Mouse (Mus musculus) splenic B cell, adult 2 months (primary cell): ENCODE results near the gene Bpifa1.
"Not testable (repeated sequence)": the region's sequence is repeated elsewhere in the genome, so short reads cannot be mapped to it uniquely, and the experiment has no call there.

ENCODE experiments used
- DNase-seq: peaks from one replicate; pipeline ENCODE4 v3.0.0-alpha.2; 2011; ENCODE audit warnings: low read depth, low spot score
- H3K27me3 ChIP-seq: 2 replicates; pipeline ENCODE4 v1.6.1; 2012; ENCODE audit warnings: mild to moderate bottlenecking, low read length, moderate library complexity, mixed read lengths; ENCODE audit not compliant: control insufficient read depth, poor library complexity, insufficient read depth, severe bottlenecking
- H3K36me3 ChIP-seq: 2 replicates; pipeline ENCODE4 v1.6.1; 2012; ENCODE audit warnings: mild to moderate bottlenecking, low read length, moderate library complexity, mixed read lengths; ENCODE audit not compliant: control insufficient read depth, poor library complexity, insufficient read depth, severe bottlenecking

Gene Bpifa1

GRCm38 (mm10) chr2:154142580-154142979, at the start of gene Bpifa1:
Gene Bpifa1, plus strand, starts transcription at chr2:154142880.
- DNase-seq = no peak
- H3K27me3 ChIP-seq = no peaks in the 10 kb centered on the region
- H3K36me3 ChIP-seq = no peaks in the 10 kb centered on the region

- H3K36me3 ChIP-seq = no peaks in the 10 kb centered on the region
- no peak for DNase-seq
- H3K27me3 ChIP-seq = no peaks in the 10 kb centered on the region
Measured at GRCm38 (mm10) chr2:154097734-154098133, 44.9 kb upstream of the Bpifa1 start.

DNA sequence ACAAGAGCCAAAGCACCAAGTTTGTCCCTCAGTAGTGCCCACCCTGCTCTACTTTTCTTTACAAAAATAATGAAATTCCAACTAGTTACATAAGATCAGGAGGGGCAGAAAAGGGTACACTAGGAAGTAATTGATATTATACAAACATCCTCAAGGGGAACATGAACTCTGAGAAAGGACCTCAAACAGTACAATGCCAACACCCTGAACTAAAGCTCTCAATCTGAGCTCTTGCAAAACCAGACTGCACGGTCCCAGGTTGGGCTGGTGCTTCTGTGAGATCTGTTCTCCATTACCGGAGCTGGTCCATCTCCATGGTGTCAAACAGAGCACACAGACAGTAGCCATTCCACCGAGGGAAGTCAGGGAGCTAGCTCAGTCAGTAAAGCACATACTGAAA, 25.3 kb upstream of the Bpifa1 start:
- Histone ChIP-seq H3K27me3 (no peaks in the 10 kb centered on the region), H3K36me3 (no peaks in the 10 kb centered on the region)
- DNase-seq = no peak

- Histone ChIP-seq H3K36me3 (no peaks in the 10 kb centered on the region), H3K27me3 (no peaks in the 10 kb centered on the region)
- DNase-seq = no peak
Measured at GRCm38 (mm10) chr2:154130120-154130519, 12.6 kb upstream of the Bpifa1 start, which contains the start of gene Bpifa3. Gene Bpifa3, plus strand, starts transcription at chr2:154130336.

GRCm38 (mm10) chr2:154143735-154144134, 1.1 kb downstream of the Bpifa1 start:
- no peaks in the 10 kb centered on the region for H3K27me3 ChIP-seq
- DNase-seq = no peak
- no peaks in the 10 kb centered on the region for H3K36me3 ChIP-seq

DNA sequence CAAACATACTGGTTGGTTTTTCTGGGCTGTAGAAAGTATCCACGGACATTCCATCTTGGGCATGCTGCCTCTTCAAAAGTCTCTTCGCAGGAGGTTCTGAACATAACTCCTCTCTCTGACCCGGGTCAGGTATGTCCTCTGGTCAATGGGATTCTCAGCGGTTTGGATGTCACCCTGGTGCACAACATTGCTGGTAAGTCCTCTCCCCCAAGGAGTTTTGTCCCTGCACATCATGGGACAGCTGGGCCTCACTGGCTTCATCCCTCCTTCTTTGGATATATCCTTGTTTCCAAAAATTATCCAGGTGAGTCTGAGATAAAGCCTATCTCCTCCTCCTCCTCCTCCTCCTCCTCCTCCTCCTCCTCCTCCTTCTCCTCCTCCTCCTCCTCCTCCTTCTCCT, 4.8 kb downstream of the Bpifa1 start:
- no peak for DNase-seq
- H3K27me3 ChIP-seq = no peaks in the 10 kb centered on the region

DNA sequence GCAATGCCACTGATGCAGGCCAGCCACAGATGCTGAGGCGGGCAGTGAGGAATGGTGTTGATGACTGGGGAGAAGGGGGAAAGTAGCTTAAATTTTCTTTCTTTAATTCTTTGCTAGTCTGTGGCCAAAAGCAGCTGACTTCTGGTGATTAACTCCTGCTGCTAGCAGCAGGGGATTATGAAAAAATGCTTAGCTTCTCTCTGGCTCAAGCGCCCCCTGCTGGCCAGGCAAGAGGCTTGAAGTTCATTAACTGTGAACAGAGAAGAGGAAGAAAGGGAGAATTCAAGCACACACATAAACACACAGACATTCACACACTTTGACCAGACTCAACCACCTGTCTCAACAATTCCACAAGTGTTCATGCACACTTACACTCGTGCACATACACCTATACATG, 15.8 kb downstream of the Bpifa1 start:
- Histone ChIP-seq H3K27me3 (no peaks in the 10 kb centered on the region), H3K36me3 (no peaks in the 10 kb centered on the region)
- peak; percentile 25 for DNase-seq

More for the DNA sequence above, 4.8 kb downstream of the Bpifa1 start:
- no peaks in the 10 kb centered on the region for H3K36me3 ChIP-seq

GRCm38 (mm10) chr2:154162307-154162706, 19.6 kb downstream of the Bpifa1 start, which contains the start of gene Bpifa5:
Gene Bpifa5, plus strand, starts transcription at chr2:154162607.
- H3K27me3 ChIP-seq = no peaks in the 10 kb centered on the region
- DNase-seq = no peak
- no peaks in the 10 kb centered on the region for H3K36me3 ChIP-seq

DNA sequence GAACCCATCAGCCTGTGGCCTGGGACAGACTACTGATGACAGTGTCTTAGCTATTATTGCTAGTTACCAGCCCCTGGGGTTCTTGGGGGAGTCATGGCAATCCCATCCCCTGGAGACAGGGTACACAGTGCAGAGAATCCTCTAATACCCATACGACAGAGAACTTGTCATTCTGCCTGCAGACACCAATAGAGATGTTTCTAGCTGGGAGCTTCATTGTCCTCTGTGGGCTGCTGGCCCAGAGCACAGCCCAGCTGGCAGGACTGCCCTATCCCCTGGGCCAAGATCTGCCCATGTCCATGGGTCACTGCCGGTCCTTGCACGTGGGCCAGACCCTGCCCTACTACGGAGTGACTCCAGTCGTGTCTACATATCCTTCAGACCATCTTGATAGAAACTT, 20.6 kb downstream of the Bpifa1 start:
- H3K36me3 ChIP-seq = no peaks in the 10 kb centered on the region
- no peaks in the 10 kb centered on the region for H3K27me3 ChIP-seq
- no peak for DNase-seq

DNA sequence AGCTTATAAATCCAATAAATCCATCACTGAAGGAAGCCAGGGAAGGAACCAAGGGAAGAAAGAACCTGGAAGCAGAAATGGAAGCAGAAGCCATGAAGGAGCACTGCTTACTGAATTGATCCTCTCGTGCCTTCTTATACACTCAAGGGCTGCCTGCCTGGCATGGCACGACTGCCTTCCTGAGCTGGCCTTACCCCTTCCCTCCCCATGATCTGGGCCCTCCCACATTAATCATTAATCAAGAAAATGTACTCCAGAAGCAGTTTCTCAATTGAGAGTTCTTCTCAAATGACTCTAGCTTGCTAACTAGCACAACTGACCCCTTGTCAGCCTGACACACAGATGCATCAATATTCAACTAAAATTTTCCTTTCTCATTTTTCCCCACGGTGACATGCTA, 26.5 kb downstream of the Bpifa1 start:
- no peak for DNase-seq
- H3K27me3 ChIP-seq = no peaks in the 10 kb centered on the region
- H3K36me3 ChIP-seq = no peaks in the 10 kb centered on the region

DNA sequence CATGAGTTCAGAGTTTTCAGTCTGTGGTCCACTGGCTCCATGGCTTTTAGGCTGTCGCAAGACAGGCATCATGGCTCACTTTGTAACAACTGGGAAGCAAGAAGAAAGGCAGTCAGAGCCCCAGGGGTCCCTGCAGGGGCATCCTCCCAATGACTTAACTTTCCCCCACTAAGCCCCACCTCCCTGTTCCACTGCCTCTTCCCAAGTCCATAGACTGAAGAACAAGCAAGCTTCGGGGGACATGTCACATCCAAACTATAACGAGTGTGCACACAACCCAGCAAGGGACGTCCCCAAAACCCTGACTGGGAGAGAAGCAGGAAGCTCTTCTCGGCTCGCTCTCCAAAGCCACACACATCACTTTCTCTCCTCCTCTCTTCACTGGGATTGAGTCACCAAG, 28.9 kb downstream of the Bpifa1 start:
- H3K27me3 ChIP-seq = no peaks in the 10 kb centered on the region
- no peak for DNase-seq
- H3K36me3 ChIP-seq = no peaks in the 10 kb centered on the region

DNA sequence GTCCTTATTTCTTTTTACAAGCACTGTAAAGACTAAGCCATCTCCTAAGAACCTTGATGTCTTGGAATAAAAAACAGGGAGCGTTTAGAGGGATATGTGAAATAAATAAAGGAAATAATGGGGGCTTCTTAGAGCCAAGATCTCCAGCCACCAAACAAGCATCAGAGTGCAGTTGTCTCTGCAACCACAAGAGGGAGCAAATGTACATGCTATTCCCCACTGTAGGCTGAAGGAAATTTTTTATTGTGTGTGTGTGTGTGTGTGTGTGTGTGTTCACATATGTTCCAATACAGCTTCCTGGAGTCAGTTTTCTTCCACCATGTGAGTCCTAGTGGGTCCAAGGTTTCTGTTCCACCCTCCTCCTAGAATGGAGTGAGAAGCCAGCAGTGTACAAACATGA, 30.6 kb downstream of the Bpifa1 start:
- H3K27me3 ChIP-seq = no peaks in the 10 kb centered on the region
- DNase-seq = peak; percentile 19
- H3K36me3 ChIP-seq = no peaks in the 10 kb centered on the region

GRCm38 (mm10) chr2:154181900-154182299, 39.2 kb downstream of the Bpifa1 start:
- not testable (repeated sequence) for DNase-seq, H3K36me3 ChIP-seq, H3K27me3 ChIP-seq

DNA sequence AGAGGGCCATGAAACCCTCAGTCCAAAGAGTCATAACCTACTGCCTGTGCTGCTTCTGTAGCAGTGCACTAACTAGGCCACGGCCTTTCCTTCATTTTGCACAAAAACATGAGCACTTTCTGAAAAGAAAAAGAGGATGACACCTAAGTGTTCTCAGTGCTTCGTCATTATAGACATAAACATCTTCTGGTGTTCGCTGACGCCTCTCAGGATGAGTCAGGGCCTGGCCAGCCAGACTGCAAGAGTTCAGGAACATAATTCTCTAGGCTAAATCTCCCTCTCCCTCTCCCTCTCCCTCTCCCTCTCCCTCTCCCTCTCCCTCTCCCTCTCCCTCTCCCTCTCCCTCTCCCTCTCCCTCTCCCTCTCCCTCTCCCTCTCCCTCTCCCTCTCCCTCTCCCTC, 40.4 kb downstream of the Bpifa1 start:
- DNase-seq, H3K27me3 ChIP-seq, H3K36me3 ChIP-seq: not testable (repeated sequence)

GRCm38 (mm10) chr2:154185319-154185718, 42.6 kb downstream of the Bpifa1 start:
- no peak for DNase-seq
- H3K36me3 ChIP-seq = no peaks in the 10 kb centered on the region
- no peaks in the 10 kb centered on the region for H3K27me3 ChIP-seq

GRCm38 (mm10) chr2:154185748-154186147, 43.1 kb downstream of the Bpifa1 start:
- Histone ChIP-seq H3K36me3 (no peaks in the 10 kb centered on the region), H3K27me3 (no peaks in the 10 kb centered on the region)
- no peak for DNase-seq
